Mouse (Mus musculus) gastrocnemius, postnatal 25 days (tissue): ENCODE results near the gene Tbx20. TPM values are rescaled to one million over a fixed set of nuclear protein-coding genes. Genes with fewer than 3 reads are reported as not detected.

Experiments
- DNase-seq: peaks from one replicate; pipeline ENCODE4 v3.0.0; 2022
- long read RNA-seq, 2 experiments: library from polyadenylated mRNA; stranded (forward); transcript quantifications; one replicate each; pipeline ENCODE4 v2.0.0; 2021
- total RNA-seq, 2 experiments: library from RNA; stranded (reverse); gene quantifications; 1 replicate in 1 of 2; 2 replicates in 1 of 2; pipeline ENCODE4 v1.2.3; 2021

Gene Tbx20
- not detected for total RNA-seq
- long read RNA-seq, experiment 1, result 0 reads
- long read RNA-seq, experiment 2, result 0 reads

DNA sequence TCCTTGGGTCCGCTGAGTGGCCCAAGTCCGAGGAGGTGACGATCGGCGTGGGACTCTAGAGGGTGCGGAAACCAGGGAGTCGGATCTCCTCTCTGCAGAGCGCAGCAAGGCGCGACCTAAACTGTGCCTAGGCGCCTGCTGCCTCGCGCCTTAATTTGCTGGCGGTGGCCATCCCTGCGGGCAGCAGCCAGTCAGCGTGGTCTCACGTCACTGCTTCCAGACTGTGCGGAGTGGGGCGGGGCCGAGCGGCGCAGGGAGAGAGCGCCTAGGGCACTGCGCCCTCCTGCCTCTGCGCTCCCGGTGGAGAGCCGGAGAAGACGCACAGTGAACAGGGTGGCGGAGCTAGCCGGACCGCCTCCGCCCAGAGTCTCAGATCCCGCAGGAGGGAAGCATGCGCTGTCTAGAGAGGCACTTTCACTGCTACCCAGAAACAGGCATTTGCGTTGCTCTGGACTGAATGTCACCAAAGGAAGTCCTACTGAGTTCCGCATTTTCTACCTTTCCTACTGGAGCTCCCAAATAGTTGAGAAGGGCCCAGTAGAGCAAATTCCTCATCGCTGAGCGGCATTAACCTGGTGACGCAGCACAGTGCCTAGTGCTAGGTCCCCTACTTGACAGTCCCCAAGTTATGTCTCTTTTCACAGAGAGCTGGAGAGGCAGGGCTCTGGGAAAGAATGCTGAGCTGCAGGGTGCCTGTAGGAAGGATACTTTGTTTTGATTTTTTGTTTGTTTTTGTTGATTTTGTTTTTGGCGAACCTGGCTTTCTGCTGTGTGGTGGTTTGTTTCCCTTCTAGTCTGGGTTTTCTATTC lies at the start of gene Tbx20:
Gene Tbx20, minus strand, starts transcription at position 144 of the 810 bp plus-strand sequence.
- no peak for DNase-seq

DNA sequence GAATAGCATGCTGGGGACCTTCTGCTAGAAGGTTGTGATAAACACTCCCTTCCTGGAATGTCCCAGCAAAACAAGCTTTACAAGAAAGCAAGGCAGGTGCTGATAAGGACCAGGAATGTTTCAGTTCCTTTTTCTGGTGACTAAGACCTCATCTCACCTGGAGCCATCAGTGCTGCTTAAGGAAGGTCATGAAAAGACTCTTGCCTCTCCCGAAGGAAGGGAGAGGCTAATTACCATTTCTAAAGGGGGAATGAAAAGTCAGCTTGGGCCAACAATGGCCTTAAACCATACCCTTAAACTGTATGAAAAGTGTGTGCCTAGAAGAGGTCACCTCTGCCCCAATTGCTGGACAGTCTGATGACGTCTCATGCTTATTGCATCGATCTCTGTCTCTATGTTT lies 44.4 kb upstream of the Tbx20 start:
- DNase-seq, result no peak

GRCm38 (mm10) chr9:24812461-24812860 lies 38.4 kb upstream of the Tbx20 start:
- no peak for DNase-seq

- no peak for DNase-seq
Measured at GRCm38 (mm10) chr9:24792110-24792509, 18.0 kb upstream of the Tbx20 start.

GRCm38 (mm10) chr9:24789396-24789795 lies 15.3 kb upstream of the Tbx20 start:
- DNase-seq, result no peak

DNA sequence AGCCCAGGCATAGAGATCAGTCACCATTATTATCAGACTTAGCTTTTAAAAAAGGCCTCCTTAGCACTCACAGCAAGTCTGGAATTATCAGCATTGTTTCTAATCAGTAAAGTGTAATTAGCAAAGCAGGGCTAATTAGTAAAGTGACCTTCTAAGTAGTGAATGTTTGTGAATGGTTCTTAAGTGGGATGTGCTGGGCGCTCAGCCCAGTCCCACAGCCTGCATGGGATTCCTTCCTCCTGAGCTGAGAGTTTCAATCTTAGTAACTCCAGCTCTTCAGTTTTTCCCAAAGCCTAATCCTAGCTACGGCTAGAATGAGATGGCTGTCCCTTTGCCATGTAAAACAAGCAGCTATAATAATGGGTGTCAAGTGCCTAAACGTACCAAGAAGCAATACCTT lies 8.2 kb upstream of the Tbx20 start:
- no peak for DNase-seq

- no peak for DNase-seq
Measured at GRCm38 (mm10) chr9:24780929-24781441, 6.9 kb upstream of the Tbx20 start.

DNA sequence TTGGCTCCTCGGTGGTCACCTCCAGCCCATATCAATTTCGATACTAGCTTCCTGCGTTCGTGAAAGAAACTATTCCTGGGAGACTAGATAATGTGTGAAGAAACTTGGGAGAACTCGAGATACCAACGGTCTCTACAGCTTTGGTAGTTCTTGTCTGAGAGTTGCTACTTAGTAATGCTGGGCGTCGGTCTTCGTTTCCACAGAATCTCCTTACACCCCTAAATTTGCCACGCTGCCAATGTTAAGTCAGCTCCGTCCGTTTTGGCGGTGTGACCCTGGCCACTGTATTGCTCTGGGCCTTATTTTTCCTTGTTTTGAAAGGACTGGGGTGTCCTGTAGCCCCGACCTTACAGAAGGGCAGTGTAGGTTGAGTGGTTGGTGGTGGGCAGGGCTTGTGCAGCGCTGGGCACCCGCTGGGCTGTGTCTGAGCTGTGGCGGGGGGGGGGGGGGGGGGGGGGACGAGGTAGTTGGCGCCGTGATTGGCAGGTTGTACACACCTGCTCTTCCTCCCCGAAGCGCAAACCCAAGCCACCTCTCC lies 6.4 kb upstream of the Tbx20 start:
- no peak for DNase-seq

GRCm38 (mm10) chr9:24779975-24780374 lies 5.9 kb upstream of the Tbx20 start:
- no peak for DNase-seq

DNA sequence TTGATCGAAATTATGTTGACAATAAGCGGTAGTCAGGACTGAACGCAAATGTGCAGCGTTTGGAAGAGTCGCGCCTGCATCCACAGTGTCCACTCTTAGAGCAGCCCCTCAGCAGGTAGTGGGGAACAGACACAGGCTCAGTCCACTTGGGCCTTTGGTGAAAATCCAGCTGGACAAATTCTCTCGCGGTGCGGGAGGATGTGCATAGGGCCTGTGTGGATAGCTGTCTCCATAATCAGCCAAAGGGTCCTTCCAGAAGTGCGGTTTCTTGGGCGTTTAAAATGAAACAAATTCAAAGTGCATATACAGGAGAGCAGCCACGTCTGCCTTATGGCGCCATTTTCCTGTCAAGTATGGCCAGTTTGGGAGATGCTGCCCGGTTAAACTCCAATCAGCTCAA lies 4.5 kb upstream of the Tbx20 start:
- no peak for DNase-seq

GRCm38 (mm10) chr9:24777961-24778360 lies 3.9 kb upstream of the Tbx20 start:
- no peak for DNase-seq

DNA sequence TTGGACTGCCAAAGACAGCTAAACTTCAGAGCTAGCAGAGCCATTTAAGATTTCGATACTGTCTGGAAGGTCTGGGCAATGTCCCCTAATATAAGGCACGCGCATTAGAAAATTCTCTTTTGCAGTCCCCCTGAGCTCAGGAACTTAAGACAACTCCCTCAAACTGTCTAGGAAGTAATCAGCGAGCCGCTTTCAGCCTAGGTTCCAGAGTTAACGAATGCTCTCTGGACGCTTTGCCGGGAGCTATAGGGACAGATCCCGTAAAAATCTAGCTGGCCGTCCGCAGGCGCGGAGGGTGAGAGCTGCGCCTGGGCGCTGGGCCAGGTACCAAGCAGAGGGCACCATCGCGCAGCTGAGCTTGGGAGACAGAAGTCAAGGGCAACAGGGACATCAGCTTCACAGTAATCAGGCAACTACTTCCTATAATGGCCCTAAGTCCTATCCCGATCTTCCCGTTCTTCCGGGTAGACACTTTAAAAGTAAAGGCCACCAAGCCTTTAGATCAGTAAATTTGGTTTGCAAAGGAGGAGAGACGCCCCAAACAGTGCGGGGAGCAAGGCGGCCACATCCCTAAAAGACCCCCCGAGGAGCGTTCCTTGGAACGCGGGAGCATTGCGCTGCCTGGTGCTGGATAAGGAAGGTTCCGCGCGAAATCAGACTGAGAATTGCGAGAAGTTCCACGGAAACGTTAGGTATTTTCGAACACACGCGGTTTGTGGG lies 3.2 kb upstream of the Tbx20 start:
- no peak for DNase-seq

GRCm38 (mm10) chr9:24776487-24776886 lies 2.4 kb upstream of the Tbx20 start:
- no peak for DNase-seq

- no peak for DNase-seq
Measured at GRCm38 (mm10) chr9:24775567-24775966, 1.5 kb upstream of the Tbx20 start.

DNA sequence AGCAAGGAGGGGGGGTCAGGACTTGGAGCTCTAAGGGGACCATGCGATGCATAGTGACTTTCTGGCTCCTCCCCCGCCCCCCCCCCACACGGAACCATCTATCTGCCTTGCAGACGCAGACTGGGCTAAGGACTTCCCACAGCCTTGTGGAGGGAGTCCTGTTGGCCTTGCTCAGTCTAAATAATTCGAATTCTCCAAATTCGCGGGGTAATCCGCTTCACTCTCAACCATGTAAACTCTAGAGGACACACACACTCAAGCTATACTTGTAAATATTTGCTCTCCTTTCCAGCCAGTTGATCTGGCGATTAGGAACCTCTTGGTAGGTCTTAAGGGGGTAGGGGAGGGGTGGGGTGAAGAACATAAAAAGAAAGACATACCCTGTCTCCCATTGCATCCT lies 898 bp upstream of the Tbx20 start:
- DNase-seq, result no peak

DNA sequence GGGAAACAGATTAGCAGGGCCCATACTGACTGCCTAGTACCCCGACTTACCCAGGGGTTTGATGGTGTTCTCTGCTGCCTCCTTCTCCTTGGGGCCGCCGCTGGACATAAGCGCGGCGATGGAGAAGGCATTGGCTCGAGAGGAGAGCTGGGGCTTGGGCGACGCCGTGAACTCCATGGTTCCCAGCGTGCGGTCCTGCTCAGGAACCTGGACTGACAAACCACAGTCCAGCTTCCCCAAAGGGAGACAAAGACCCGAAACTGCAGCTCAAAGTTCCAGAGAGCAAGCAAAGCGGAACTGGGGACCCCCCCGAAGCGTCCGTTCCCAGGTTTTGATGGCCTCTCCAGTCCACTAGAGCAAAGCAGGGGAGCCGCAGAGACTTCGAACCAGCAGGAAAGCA lies 434 bp downstream of the Tbx20 start:
- no peak for DNase-seq

- DNase-seq, result no peak
Measured at GRCm38 (mm10) chr9:24773171-24773570, 932 bp downstream of the Tbx20 start.

- no peak for DNase-seq
Measured at GRCm38 (mm10) chr9:24772431-24773120, 1.5 kb downstream of the Tbx20 start.

DNA sequence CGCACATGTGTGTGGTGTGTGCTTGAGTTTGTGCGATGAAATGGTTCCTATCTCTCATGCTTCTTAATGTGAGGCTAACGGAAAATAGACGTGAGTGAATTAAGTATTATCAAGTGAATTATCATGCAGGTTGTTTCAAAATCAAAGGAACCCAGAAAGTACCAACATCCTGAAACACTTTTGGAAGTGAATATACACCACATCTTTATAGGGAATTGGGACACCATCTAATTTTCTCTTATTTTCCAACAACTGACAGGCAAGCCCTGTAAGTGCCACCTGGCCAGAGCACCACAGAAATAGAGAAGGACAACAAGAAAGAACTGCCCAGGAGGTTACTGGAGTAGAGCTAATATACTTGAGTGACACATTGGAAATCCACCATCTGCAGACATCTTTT lies 2.4 kb downstream of the Tbx20 start:
- no peak for DNase-seq

DNA sequence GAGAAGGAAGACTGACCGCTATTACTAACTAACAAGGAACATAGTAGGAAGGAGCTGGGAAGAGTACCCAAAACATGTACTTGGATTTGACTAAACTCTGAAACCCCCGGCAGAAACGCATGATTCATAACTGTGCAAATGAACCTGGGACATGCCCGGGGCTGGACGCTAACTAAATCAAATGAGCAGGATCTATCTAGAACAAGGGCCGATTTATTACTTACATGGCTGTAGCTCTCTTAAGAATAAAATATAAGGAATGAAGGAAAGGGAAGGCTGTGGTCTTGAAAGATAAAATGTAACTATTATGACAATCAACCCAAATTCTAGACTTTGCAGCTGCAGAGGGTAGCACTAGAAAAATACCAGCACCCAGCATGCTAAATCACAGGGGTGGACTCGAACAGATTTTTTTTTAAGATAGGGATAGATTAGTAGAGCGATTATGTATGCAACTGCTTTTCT lies 3.1 kb downstream of the Tbx20 start:
- DNase-seq, result no peak

DNA sequence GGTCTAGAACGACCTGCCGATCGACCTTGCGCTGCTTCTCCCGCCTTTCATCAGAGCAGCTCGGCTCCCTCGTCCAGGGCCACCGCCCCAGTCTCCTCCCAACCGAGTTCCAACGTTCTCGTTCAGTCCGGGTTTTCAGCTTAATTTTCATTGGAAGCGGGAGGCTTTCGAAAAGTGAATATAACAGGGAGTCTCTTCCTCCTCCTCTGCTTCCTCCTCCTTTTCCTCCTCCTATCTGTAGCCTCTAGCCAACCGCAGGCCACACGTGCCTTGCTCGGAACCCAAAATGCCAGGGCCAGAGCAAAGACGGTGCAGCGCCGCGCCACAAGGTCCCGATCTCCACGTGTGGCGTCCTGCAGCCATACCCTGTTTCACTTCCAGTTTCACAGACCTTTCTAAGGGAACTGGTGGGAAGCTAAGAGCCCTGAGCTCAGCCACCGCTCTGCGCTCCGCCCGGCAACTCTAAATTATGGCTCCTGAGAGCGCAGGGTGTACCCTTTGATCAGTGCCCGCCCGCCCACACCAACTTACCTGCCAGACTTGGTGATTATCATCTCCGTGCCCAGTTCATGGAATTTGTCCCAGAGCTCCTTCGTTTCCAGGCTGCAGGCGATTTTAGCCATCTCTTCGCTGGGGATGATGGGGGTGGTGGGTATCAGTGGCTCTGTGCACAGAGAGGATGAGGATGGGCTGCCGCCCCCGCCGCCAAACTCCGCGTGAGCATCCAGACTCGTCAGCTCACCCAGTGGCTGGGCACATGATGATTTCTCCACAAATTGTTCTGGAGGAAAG lies 3.8 kb downstream of the Tbx20 start:
- no peak for DNase-seq

DNA sequence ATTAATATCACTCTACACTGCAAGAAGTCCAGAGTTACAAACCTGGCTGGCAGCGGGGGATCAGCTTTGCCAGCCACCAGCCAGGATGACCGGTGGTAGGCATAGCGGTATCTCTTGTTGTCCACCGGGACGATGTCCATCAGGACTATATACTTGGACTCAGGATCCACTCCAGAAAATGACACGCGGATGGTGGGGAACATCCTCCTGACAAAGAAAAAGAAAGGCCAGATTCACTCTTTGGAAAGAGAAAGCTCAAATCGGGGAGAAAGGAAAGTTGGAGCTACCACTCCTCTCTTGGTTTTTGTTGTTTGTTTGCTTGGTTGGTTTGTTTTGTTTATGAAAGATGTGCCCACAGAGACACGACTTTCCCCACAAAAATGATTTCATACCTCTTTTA lies 4.5 kb downstream of the Tbx20 start:
- no peak for DNase-seq
